Mouse (Mus musculus) adrenal gland, adult 18-20 months (tissue): ENCODE measurements around the gene Emx2. TPM values are rescaled to one million over a fixed set of nuclear protein-coding genes. Genes with fewer than 3 reads are reported as not detected.

Experiments
- DNase-seq, 2 experiments: peaks; one replicate each; pipeline ENCODE4 v3.0.0; 2021 to 2022; ENCODE audit warnings: low spot score in 2 of 2
- total RNA-seq, 2 experiments: library from RNA; stranded (reverse); gene quantifications; 1 replicate in 1 of 2; 2 replicates in 1 of 2; pipeline ENCODE4 v1.2.3; 2021

Gene Emx2
- total RNA-seq, 2 experiments from 2014 or later: 0.10 TPM; not detected in 1

DNA sequence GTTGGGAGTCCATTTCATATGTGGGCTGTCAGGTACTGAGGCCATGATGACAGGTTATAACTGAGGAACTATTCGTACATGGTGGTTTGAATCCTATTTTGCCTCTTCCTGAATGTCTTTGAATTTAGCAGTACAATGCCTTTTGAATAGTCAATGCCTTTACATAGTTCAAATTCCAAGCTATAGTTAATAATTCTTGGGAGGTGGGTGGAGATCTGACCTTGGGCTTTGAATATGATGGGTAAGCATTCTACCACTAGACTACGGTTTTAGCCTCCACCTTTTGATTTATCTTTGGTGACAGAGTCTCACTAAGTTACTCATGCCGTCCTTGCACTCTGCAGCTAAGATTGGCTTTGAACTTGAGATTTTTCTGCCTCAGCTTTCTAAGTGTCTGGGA is 55.0 kb downstream of the Emx2 start:
- DNase-seq: no peak

Other genes starting within 250 kb of the Emx2 start
- gene Kcnk18, start 239.2 kb upstream of the Emx2 start, total RNA-seq: not detected
- 10 to 100 TPM; 11.4 to 20.1 TPM for gene Slc18a2, start 197.5 kb upstream of the Emx2 start, total RNA-seq
- gene Rps12-ps3, start 136.1 kb upstream of the Emx2 start, total RNA-seq: 100 to 1,000 TPM; 513 to 677 TPM
- gene Pdzd8, start 112.6 kb upstream of the Emx2 start, total RNA-seq: 10 to 100 TPM; 28.7 to 32.6 TPM